26 mouse cellular contexts compared by ENCODE assay signal in genomic region chr3:145952945-145953344, GRCm38 (mm10). TPM values are rescaled to one million over a fixed set of nuclear protein-coding genes. Genes with fewer than 3 reads are reported as not detected.
A peak's percentile ranks its signal among the peaks of the same experiment; 100 is the strongest.
DNase-seq lines count a peak whose midpoint lies in the region; ATAC-seq and TF ChIP-seq lines count a peak whose summit lies in the region.
"Had no signal": no experiment of that assay in that cellular context is flagged by ENCODE, and none has a peak within 500 bp of the region (broad histone marks: within the 10 kb centered on the region; RNA-seq: fewer than 3 reads in every experiment).

No protein-coding gene starts in this region.

- H3K4me3 ChIP-seq in heart, embryonic 13.5 days = no peak overlapping the region
- H3K4me3 ChIP-seq in MEL (ENCODE audit: control insufficient read depth in 1 of 2, insufficient read depth in 1 of 2, low read depth in 2 of 2, low read length in 2 of 2) = no peak overlapping the region
- H3K4me3 ChIP-seq in liver, embryonic 12.5 days = no peak overlapping the region
- no peak overlapping the region for H3K4me3 ChIP-seq in embryonic facial prominence, embryonic 10.5 days
- H3K4me3 ChIP-seq: erythroblast, embryonic 14.5 days; forebrain, embryonic 13.5 days; midbrain, embryonic 13.5 days; neural tube, embryonic 13.5 days; stomach, embryonic 15.5 days had no signal

- H3K27me3 ChIP-seq in heart, embryonic 13.5 days (replicated peaks) = no peaks in the 10 kb centered on the region
- H3K27me3 ChIP-seq in MEL (ENCODE audit: control insufficient read depth in 1 of 2, insufficient read depth in 2 of 2, low read length in 2 of 2) = no peaks in the 10 kb centered on the region
- H3K27me3 ChIP-seq in liver, embryonic 12.5 days (replicated peaks) = no peaks in the 10 kb centered on the region
- peaks cover 20% of the 10 kb centered on the region for H3K27me3 ChIP-seq in embryonic facial prominence, embryonic 10.5 days (replicated peaks; ENCODE audit: low read depth, poor library complexity, severe bottlenecking)
- H3K27me3 ChIP-seq: Patski; stomach, embryonic 15.5 days had no signal

- no peak overlapping the region for H3K9ac ChIP-seq in heart, embryonic 13.5 days
- peak overlapping the region; percentile 78 for H3K9ac ChIP-seq in MEL (ENCODE audit: control insufficient read depth, low read depth, low read length, poor library complexity, severe bottlenecking)
- H3K9ac ChIP-seq in liver, embryonic 12.5 days = no peak overlapping the region
- H3K9ac ChIP-seq: forebrain, embryonic 13.5 days; hindbrain, embryonic 14.5 days; midbrain, embryonic 13.5 days; neural tube, embryonic 13.5 days; stomach, embryonic 15.5 days had no signal

- peak in 1 of 2 experiments; percentile 40; a peak in 1 of 4 replicates for TF ChIP-seq POLR2A in MEL (IDR thresholded peaks at IDR 0.05; ENCODE audit: control insufficient read depth in 1 of 2, insufficient read depth in 1 of 2, low read depth in 1 of 2, low read length in 2 of 2, poor library complexity in 1 of 2)

- intact Hi-C loops in heart, postnatal 25 days (cut with DNase I) = loop anchor here (5.0 kb wide), 2 partner anchors 34 to 99 kb away; partner anchors contain the start of gene Syde2
- intact Hi-C loops in left cerebral cortex, postnatal 36 days (cut with DNase I) = loop anchor here (5.0 kb wide), 1 partner anchor 104 kb away; no protein-coding TSS in a partner anchor

- peak overlapping the region; percentile 30 for H3K27ac ChIP-seq in heart, embryonic 13.5 days (replicated peaks)
- H3K27ac ChIP-seq in MEL (ENCODE audit: control insufficient read depth, low read depth, low read length) = peak overlapping the region; percentile 100
- 0 out of 2 replicates have a peak overlapping the region, but pooled peaks have one; percentile 7 for H3K27ac ChIP-seq in liver, embryonic 12.5 days
- no peak overlapping the region for H3K27ac ChIP-seq in embryonic facial prominence, embryonic 10.5 days (replicated peaks)
- H3K27ac ChIP-seq: forebrain, embryonic 13.5 days; hindbrain, embryonic 14.5 days; macrophage; midbrain, embryonic 13.5 days; neural tube, embryonic 13.5 days; stomach, embryonic 15.5 days had no signal

- ATAC-seq in heart, embryonic 13.5 days (ENCODE audit: extremely low read depth, insufficient number of reproducible peaks, low FRiP score, low TSS enrichment) = no peak
- ATAC-seq in liver, embryonic 12.5 days = peak; percentile 12; the same call in 1 of the 2 replicates
- ATAC-seq: forebrain, embryonic 13.5 days; lung, postnatal 0 days; midbrain, embryonic 13.5 days; Patski had no signal

- H3K9me3 ChIP-seq in heart, embryonic 13.5 days = peaks cover 13% of the 10 kb centered on the region
- no peaks in the 10 kb centered on the region for H3K9me3 ChIP-seq in MEL (replicated peaks; ENCODE audit: insufficient read depth, low read length)
- H3K9me3 ChIP-seq in liver, embryonic 12.5 days (replicated peaks) = no peaks in the 10 kb centered on the region
- peaks cover 7% of the 10 kb centered on the region; the same call in 1 of the 2 replicates for H3K9me3 ChIP-seq in embryonic facial prominence, embryonic 10.5 days
- H3K9me3 ChIP-seq: forebrain, embryonic 13.5 days; neural tube, embryonic 13.5 days; stomach, embryonic 15.5 days had no signal

- H3K36me3 ChIP-seq in heart, embryonic 13.5 days = no peaks in the 10 kb centered on the region
- H3K36me3 ChIP-seq in MEL (ENCODE audit: control insufficient read depth in 1 of 2, insufficient read depth in 2 of 2, low read length in 2 of 2) = peaks cover 0 to 35% of the 10 kb centered on the region in 2 experiments; a peak in 2 of 4 replicates
- no peaks in the 10 kb centered on the region for H3K36me3 ChIP-seq in liver, embryonic 12.5 days
- no peaks in the 10 kb centered on the region for H3K36me3 ChIP-seq in embryonic facial prominence, embryonic 10.5 days (replicated peaks)
- H3K36me3 ChIP-seq: midbrain, embryonic 13.5 days; neural tube, embryonic 13.5 days; stomach, embryonic 15.5 days had no signal

- TF ChIP-seq CTCF in MEL (IDR thresholded peaks at IDR 0.05 in 2 of 3, conservative IDR thresholded peaks at IDR 0.05 in 1 of 3; ENCODE audit: control insufficient read depth in 1 of 3, insufficient read depth in 1 of 3, low read depth in 2 of 3, low read length in 3 of 3, poor library complexity in 1 of 3, severe bottlenecking in 1 of 3) = no peak

- WGBS in heart, embryonic 13.5 days = 14% methylated on average over 7 of the region's 7 CpGs
- WGBS in liver, embryonic 12.5 days (ENCODE audit: insufficient replicate concordance) = 8% methylated on average over 7 of the region's 7 CpGs
- WGBS in embryonic facial prominence, embryonic 10.5 days = 87% methylated on average over 7 of the region's 7 CpGs

- TF ChIP-seq EP300 in MEL (IDR thresholded peaks at IDR 0.05; ENCODE audit: low read depth in 1 of 2, low read length in 2 of 2) = peak; percentile 92 to 98

- H3K79me2 ChIP-seq in MEL (ENCODE audit: control insufficient read depth, insufficient read depth, low read length, poor library complexity) = no peaks in the 10 kb centered on the region; the same call in 1 of the 2 replicates

- no peak for DNase-seq in heart, postnatal 25 days (ENCODE audit: low spot score)
- DNase-seq in 416B (ENCODE audit: low read depth) = peak; percentile 86
- peak; percentile 81 for DNase-seq in MEL (ENCODE audit: low read depth, low spot score)
- no peak for DNase-seq in embryonic facial prominence, embryonic 10.5 days (ENCODE audit: low spot score)
- no peak for DNase-seq in left cerebral cortex, postnatal 36 days (ENCODE audit: low spot score in 2 of 2)
- no peak for DNase-seq in adrenal gland, postnatal 25 days
- DNase-seq: adrenal gland, postnatal 10 days; B cell, adult 2 months; cerebellum, adult 11-12 months; cerebellum, postnatal 10 days; gastrocnemius, postnatal 14 days; kidney, adult 2 months; kidney, postnatal 36 days; left cerebral cortex, postnatal 4 days; lung, adult 18-20 months had no signal

- H3K4me2 ChIP-seq in heart, embryonic 13.5 days = peak overlapping the region; percentile 9; the same call in 1 of the 2 replicates
- 0 out of 2 replicates have a peak overlapping the region, but pooled peaks have one; percentile 1 for H3K4me2 ChIP-seq in liver, embryonic 12.5 days
- H3K4me2 ChIP-seq: forebrain, embryonic 13.5 days; hindbrain, embryonic 14.5 days; midbrain, embryonic 13.5 days; neural tube, embryonic 13.5 days; stomach, embryonic 15.5 days had no signal

- TF ChIP-seq RAD21 in MEL (IDR thresholded peaks at IDR 0.05; ENCODE audit: low read depth, low read length) = no peak

- H3K4me1 ChIP-seq in heart, embryonic 13.5 days = peaks cover 30% of the 10 kb centered on the region
- peaks cover 6 to 33% of the 10 kb centered on the region in 2 experiments; a peak in 3 of 4 replicates for H3K4me1 ChIP-seq in MEL (ENCODE audit: control insufficient read depth in 1 of 2, insufficient read depth in 2 of 2, low read length in 2 of 2)
- peaks cover 42% of the 10 kb centered on the region for H3K4me1 ChIP-seq in liver, embryonic 12.5 days
- H3K4me1 ChIP-seq in embryonic facial prominence, embryonic 10.5 days = peaks cover 13% of the 10 kb centered on the region

TF ChIP-seq in MEL, 35 proteins besides CTCF, POLR2A, EP300 and RAD21 (continues in another document):
- TF ChIP-seq E2F4 (IDR thresholded peaks at IDR 0.05; ENCODE audit: borderline replicate concordance, low read depth, low read length) = peak; percentile 86; the same call in 1 of the 2 replicates
- TF ChIP-seq MYC (IDR thresholded peaks at IDR 0.05; ENCODE audit: low read depth, low read length) = peak; percentile 75; the same call in 1 of the 2 replicates
- peak; percentile 87 for TF ChIP-seq ETS1 (IDR thresholded peaks at IDR 0.05; ENCODE audit: low read depth, low read length)
- no peak for TF ChIP-seq ZNF384 (IDR thresholded peaks at IDR 0.05; ENCODE audit: low read depth, low read length)
- no peak for TF ChIP-seq ZMIZ1 (IDR thresholded peaks at IDR 0.05; ENCODE audit: low read depth, low read length)
- no peak for TF ChIP-seq JUND (IDR thresholded peaks at IDR 0.05; ENCODE audit: low read depth, low read length)
- no peak; the same call in 1 of the 2 replicates for TF ChIP-seq NELFE (IDR thresholded peaks at IDR 0.05; ENCODE audit: low read depth, low read length)

RNA-seq across cellular contexts. Expression of gene 2410004B18Rik, which starts 15.1 kb away (rescaled TPM):
- 35.4 and 44.6 TPM in 2 replicates for polyA plus RNA-seq in heart, embryonic 13.5 days (2015; fragmentation: Nextera tagmentation; extraction: Ambion mirVana)
- total RNA-seq in heart, postnatal 25 days (2021) = 10 to 100 TPM; 16.8 to 18.1 TPM
- 32.1 and 32.3 TPM in 2 replicates for total RNA-seq in MEL (2012; rRNA removed)
- polyA plus RNA-seq in MEL (2012; ENCODE audit: insufficient read depth in 1 of 2, insufficient read length in 2 of 2, low read depth in 1 of 2, low replicate concordance in 2 of 2, missing spikeins in 1 of 2) = 10 to 100 TPM in 1 of 2 experiments, not detected in 1; 42.3 TPM
- 25.6 and 27.4 TPM in 2 replicates for polyA plus RNA-seq in liver, embryonic 12.5 days (2016; fragmentation: Nextera tagmentation; extraction: Ambion mirVana)
- polyA plus RNA-seq in embryonic facial prominence, embryonic 10.5 days (2016; fragmentation: Nextera tagmentation; extraction: Ambion mirVana) = 51.1 and 53.1 TPM in 2 replicates
- 10 to 100 TPM; 36.8 to 44.5 TPM for total RNA-seq in left cerebral cortex, postnatal 36 days (2021)
- 23.7 and 28.7 TPM in 2 replicates for total RNA-seq in adrenal gland, postnatal 25 days (2021)

RNA-seq across cellular contexts. Expression of gene Bcl10, which starts 30.3 kb away (rescaled TPM):
- polyA plus RNA-seq in heart, embryonic 13.5 days (2015; fragmentation: Nextera tagmentation; extraction: Ambion mirVana) = 35.1 and 36.0 TPM in 2 replicates
- total RNA-seq in heart, postnatal 25 days (2021) = 10 to 100 TPM; 18.1 to 20.4 TPM
- 25.0 and 28.0 TPM in 2 replicates for total RNA-seq in MEL (2012; rRNA removed)
- 10 to 100 TPM in 1 of 2 experiments, not detected in 1; 30.4 TPM for polyA plus RNA-seq in MEL (2012; ENCODE audit: insufficient read depth in 1 of 2, insufficient read length in 2 of 2, low read depth in 1 of 2, low replicate concordance in 2 of 2, missing spikeins in 1 of 2)
- polyA plus RNA-seq in liver, embryonic 12.5 days (2016; fragmentation: Nextera tagmentation; extraction: Ambion mirVana) = 25.0 and 26.0 TPM in 2 replicates
- 41.4 and 44.1 TPM in 2 replicates for polyA plus RNA-seq in embryonic facial prominence, embryonic 10.5 days (2016; fragmentation: Nextera tagmentation; extraction: Ambion mirVana)
- 10 to 100 TPM; 12.1 to 14.8 TPM for total RNA-seq in left cerebral cortex, postnatal 36 days (2021)
- 24.5 and 25.1 TPM in 2 replicates for total RNA-seq in adrenal gland, postnatal 25 days (2021)

RNA-seq across cellular contexts. Expression of gene Syde2, which starts 34.7 kb away (rescaled TPM):
- 4.8 and 5.4 TPM in 2 replicates for polyA plus RNA-seq in heart, embryonic 13.5 days (2015; fragmentation: Nextera tagmentation; extraction: Ambion mirVana)
- 10 to 100 TPM; 18.1 to 21.5 TPM for total RNA-seq in heart, postnatal 25 days (2021)
- total RNA-seq in MEL (2012; rRNA removed) = 24.1 and 25.4 TPM in 2 replicates
- polyA plus RNA-seq in MEL (2012; ENCODE audit: insufficient read depth in 1 of 2, insufficient read length in 2 of 2, low read depth in 1 of 2, low replicate concordance in 2 of 2, missing spikeins in 1 of 2) = 10 to 100 TPM in 1 of 2 experiments, not detected in 1; 12.4 TPM
- 1.3 and 1.4 TPM in 2 replicates for polyA plus RNA-seq in liver, embryonic 12.5 days (2016; fragmentation: Nextera tagmentation; extraction: Ambion mirVana)
- 1.4 TPM in 2 replicates for polyA plus RNA-seq in embryonic facial prominence, embryonic 10.5 days (2016; fragmentation: Nextera tagmentation; extraction: Ambion mirVana)
- total RNA-seq in left cerebral cortex, postnatal 36 days (2021) = 1 to 10 TPM; 3.1 to 3.5 TPM
- 7.9 and 9.2 TPM in 2 replicates for total RNA-seq in adrenal gland, postnatal 25 days (2021)
- polyA plus RNA-seq: erythroblast, embryonic 14.5 days; macrophage had no signal

Comparison
In these comparisons a context has a peak if more than half of its experiments do, and no peak if none do; other contexts are left out.
1. DNase-seq: peak in 416B (single experiment) and MEL (single experiment); none in heart, postnatal 25 days (single experiment), embryonic facial prominence, embryonic 10.5 days (single experiment), left cerebral cortex, postnatal 36 days (0 of 2) and adrenal gland, postnatal 25 days (single experiment).